Mouse (Mus musculus): ENCODE results near the gene Olfr801.

Olfr801 gene

GRCm38 (mm10) chr10:129673765-129674164, at the start of gene Olfr801:
Gene Olfr801, minus strand, starts transcription at chr10:129673865.
- DNase-seq: no peak

DNA sequence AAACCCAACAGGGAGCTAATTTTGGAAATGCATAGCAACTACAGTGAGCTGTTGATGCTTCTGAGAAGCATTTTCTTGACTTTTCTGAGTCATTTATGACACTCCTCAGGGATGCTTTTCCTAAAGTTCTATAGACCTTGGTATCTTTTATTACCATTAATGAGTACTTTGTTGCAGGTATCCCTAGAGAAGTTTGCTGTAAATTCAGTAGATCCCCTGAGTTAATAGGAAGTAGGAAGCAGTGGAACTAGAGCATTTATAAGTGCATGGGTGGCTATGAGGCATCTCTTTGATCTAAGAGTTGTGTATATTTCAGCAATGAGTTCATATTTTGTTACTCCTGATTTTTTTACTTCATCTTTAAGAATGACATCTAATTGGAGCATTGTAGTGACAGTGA, 29.2 kb upstream of the Olfr801 start, which contains the start of gene Olfr804:
TSS of gene Olfr804 (plus strand) at position 301 of the 400 bp plus-strand sequence.
- DNase-seq: no peak

GRCm38 (mm10) chr10:129694186-129694585, 20.5 kb upstream of the Olfr801 start, which contains the start of gene Olfr803:
Gene Olfr803, minus strand, starts transcription at chr10:129694286.
- DNase-seq: no peak

GRCm38 (mm10) chr10:129688069-129688468, 14.4 kb upstream of the Olfr801 start, which contains the start of gene Olfr802:
Gene Olfr802, minus strand, starts transcription at chr10:129688169.
- DNase-seq: no peak

DNA sequence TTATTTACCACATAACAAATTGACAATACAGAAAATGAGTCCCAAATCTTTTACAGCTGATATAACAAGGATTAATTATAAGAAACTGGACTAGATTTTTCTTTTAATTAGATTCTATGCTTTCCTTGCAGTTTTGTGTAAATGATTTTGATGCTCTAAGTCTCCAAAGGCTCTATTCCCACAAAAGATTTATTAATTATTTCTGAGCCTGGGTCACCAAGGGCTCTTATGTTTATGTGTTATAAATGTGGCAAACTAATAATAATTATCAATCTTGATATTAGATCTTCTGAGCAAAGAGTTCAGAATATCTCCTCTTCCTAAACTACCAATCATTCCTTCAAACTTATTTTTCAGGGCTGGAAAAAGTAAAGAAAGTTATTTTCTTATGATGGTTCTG, 16.3 kb downstream of the Olfr801 start, which contains the start of gene Olfr800:
TSS of gene Olfr800 (plus strand) at position 301 of the 400 bp plus-strand sequence.
- no peak for DNase-seq

DNA sequence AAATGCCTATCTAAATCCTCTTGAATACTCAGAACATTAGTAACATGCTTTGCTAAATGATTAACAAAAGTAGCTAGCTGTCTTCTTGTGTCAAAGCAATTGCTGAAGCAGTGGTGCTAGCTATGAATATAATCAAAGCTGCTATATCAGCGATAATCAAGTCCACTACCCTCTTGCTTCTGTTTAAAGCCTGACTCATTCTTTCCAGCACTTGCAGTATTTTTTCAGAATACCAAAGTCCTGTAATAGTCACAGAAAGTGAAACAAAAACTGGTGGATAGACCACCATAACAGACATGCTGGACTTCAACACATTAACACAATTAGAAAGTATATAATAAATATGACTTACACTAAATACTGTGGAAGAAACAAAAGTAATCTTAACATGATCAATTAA, 21.9 kb downstream of the Olfr801 start:
- no peak for DNase-seq

- no peak for DNase-seq
Measured at GRCm38 (mm10) chr10:129637184-129637583, 36.5 kb downstream of the Olfr801 start, which contains the start of gene Olfr799. Gene Olfr799, plus strand, starts transcription at chr10:129637484.

DNA sequence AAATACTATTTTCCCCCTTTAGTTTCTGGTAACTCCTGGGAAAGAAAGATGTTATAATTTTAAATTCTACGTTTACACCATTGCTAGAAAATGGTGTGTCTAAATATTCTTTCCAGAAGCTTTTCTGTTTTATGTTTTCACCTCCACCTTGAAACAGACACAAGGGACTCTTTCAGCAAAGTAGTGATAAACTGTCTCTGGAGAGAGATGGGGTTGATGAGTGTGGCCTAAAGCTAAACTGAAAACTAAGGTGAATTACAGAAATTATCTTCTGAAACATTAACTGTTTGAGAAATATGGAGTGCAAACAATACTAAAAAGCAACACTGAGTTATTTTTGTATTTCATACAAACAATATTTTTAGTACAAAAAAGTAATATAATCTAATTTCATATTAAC, 45.8 kb downstream of the Olfr801 start, which contains the start of gene Olfr798:
TSS of gene Olfr798 (minus strand) at position 101 of the 400 bp plus-strand sequence.
- no peak for DNase-seq

DNA sequence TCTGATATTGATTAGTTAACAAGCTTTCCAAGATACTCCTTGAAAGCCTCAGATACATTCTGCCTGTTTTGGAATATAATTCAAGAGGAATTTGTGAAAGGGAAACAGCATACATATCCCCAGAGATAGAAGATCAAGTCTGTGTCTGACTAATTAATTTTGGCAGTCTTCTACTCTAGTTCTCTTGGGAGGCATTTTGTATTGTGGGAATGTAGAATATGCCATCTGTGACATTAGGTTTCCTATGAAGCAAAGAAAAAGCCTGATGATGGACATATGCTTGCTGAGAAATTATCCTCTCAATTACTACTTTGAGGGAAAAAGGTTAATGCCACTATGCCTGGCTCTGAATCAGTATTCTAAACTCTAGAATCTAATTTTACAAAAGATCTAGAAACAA, 50.4 kb downstream of the Olfr801 start:
- DNase-seq: no peak

DNA sequence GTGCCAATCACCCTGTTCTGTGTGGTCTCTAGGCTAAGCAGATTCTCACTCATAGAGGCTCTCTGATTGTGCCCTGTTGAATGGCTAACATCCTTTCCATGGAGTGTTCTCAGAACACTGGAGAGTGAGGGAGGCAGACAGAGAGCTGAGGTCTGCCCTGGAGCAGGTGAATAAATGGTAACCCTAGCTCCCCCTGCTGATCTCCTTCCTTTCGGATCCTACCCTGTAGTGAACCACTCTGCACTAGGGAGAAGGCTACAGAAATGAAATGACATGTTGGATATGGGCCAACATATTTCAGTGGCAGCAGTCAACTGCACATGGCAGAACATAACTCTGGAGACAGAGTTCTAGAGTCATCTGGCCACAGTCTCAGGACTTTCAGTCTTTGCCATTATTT, 51.9 kb downstream of the Olfr801 start:
- no peak for DNase-seq

Measured in right cerebral cortex, adult 18-20 months (tissue).